Mouse (Mus musculus) Patski (cell line): ENCODE measurements around the gene Klf2. TPM values are rescaled to one million over a fixed set of nuclear protein-coding genes. Genes with fewer than 3 reads are reported as not detected.

Source experiments
- ATAC-seq: fragments of 100-300 bp; one replicate; pipeline ENCODE4 v1.8.0; 2021
- CTCF ChIA-PET: fragments of 350-600 bp; sonication (Branson Sonifier 250); formaldehyde crosslinking; loops from one replicate; lab custom pipeline; 2022; ENCODE audit warnings: inconsistent platforms; lab: Charles Lee
- POLR2A ChIA-PET: fragments of 350-600 bp; sonication (Branson Sonifier 250); formaldehyde crosslinking; loops from one replicate; lab custom pipeline; 2022; ENCODE audit warnings: antibody characterized with exemption, inconsistent platforms; lab: Charles Lee
- DNase-seq: peaks from one replicate; pipeline ENCODE4 v3.0.0-alpha.2; 2011; ENCODE audit warnings: low read depth, low spot score
- H3K27me3 ChIP-seq: fragments of 371-371 bp; one replicate; pipeline ENCODE4 v1.5.1; 2021
- CTCF ChIP-seq: fragments of 100-300 bp; IDR thresholded peaks from one replicate; pipeline ENCODE4 v1.5.1; 2021
- in situ Hi-C: fragments of 300-500 bp; cut with MboI; formaldehyde crosslinking; loops from 3 replicates; pipeline ENCODE4 v1.11.1; 2018; ENCODE audit warnings: low pct_unique_long_range_greater_than_20kb, mixed read lengths
- polyA plus RNA-seq: library from polyadenylated mRNA; unstranded; gene quantifications from one replicate; pipeline ENCODE4 v1.2.3, GENCODE M21; 2021

Klf2 gene
- polyA plus RNA-seq, 1 experiment from 2014 or later = 6.7 TPM

DNA sequence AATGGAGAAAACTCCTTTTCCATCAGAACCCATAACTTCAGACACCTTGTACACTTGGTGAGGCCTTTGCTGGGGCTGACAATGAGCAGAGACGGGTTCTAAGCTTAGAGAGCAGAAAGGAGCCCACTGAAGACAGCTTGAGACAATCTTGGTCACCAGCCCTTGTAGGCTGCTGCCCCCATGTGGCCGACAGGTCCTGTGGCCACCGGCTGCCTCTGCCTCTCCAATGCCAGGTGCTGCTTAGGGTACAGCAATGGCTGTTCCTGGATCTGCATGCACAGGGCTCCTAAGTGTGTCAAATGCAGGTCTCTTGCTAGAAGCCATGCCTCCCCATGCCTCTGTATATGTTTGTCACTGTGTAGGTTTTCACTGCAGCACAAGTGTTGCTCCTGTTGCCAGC, 47.0 kb downstream of the Klf2 start:
- CTCF ChIA-PET = interaction anchor here (1.0 to 4.2 kb wide), 4 partner anchors 14 to 105 kb away, joined by 3 to 33 read pairs (median 6); no protein-coding TSS in a partner anchor
- no peaks in the 10 kb centered on the region for H3K27me3 ChIP-seq
- peak; percentile 66 for ATAC-seq
- in situ Hi-C loops = loop anchor here (5.0 to 10.0 kb wide), 2 partner anchors 99 to 191 kb away; no protein-coding TSS in a partner anchor
- peak; percentile 95 for TF ChIP-seq CTCF
- POLR2A ChIA-PET = no interaction called here
- DNase-seq = no peak

GRCm38 (mm10) chr8:72366435-72366834, 47.6 kb downstream of the Klf2 start:
- ATAC-seq = no peak
- no peak for DNase-seq
- ChIA-PET CTCF (interaction anchor here (2.0 kb wide), 1 partner anchor 105 kb away, joined by 11 read pairs; no protein-coding TSS in a partner anchor), POLR2A (no interaction called here)
- no peak for TF ChIP-seq CTCF
- H3K27me3 ChIP-seq = no peaks in the 10 kb centered on the region
- in situ Hi-C loops = loop anchor here (5.0 to 10.0 kb wide), 2 partner anchors 99 to 192 kb away; no protein-coding TSS in a partner anchor

Other genes with a start within 250 kb of the Klf2 start
- 0.01 TPM for gene Olfr373, start 235.9 kb upstream of the Klf2 start, polyA plus RNA-seq
- gene Olfr374, start 212.0 kb upstream of the Klf2 start, polyA plus RNA-seq = 0.01 TPM
- 660 TPM for gene Tpm4, start 184.1 kb upstream of the Klf2 start, polyA plus RNA-seq
- gene Rab8a, start 157.8 kb upstream of the Klf2 start, polyA plus RNA-seq = 111 TPM
- gene Hsh2d, start 129.4 kb upstream of the Klf2 start, polyA plus RNA-seq = 0.05 TPM
- not detected for gene Cib3, start 106.2 kb upstream of the Klf2 start, polyA plus RNA-seq
- gene Gm11034, start 105.4 kb upstream of the Klf2 start, polyA plus RNA-seq = not detected
- gene Fam32a, start 99.3 kb upstream of the Klf2 start, polyA plus RNA-seq = 90.2 TPM
- 93.1 TPM for gene Ap1m1, start 79.0 kb upstream of the Klf2 start, polyA plus RNA-seq
- gene Gm10282, start 13.8 kb upstream of the Klf2 start, polyA plus RNA-seq = 28.0 TPM
- gene Eps15l1, start 102.4 kb downstream of the Klf2 start, polyA plus RNA-seq = 63.4 TPM
- gene Calr3, start 124.8 kb downstream of the Klf2 start, polyA plus RNA-seq = 7.1 TPM
- gene 1700030K09Rik, start 124.8 kb downstream of the Klf2 start, polyA plus RNA-seq = 11.3 TPM
- gene Cherp, start 156.2 kb downstream of the Klf2 start, polyA plus RNA-seq = 61.6 TPM
- gene Slc35e1, start 173.6 kb downstream of the Klf2 start, polyA plus RNA-seq = 40.3 TPM
- gene Med26, start 229.2 kb downstream of the Klf2 start, polyA plus RNA-seq = 9.8 TPM